Mouse (Mus musculus) intestine, embryonic 14.5 days (tissue): ENCODE measurements around the gene Sumf1. TPM values are rescaled to one million over a fixed set of nuclear protein-coding genes. Genes with fewer than 3 reads are reported as not detected.

Experiments
- ATAC-seq: fragments of 200-750 bp; cut with Nextera tagmentation; replicated peaks from 2 replicates; pipeline ENCODE4 v1.8.0; 2017; ENCODE audit warnings: low read depth, moderate number of reproducible peaks, moderate TSS enrichment, moderate library complexity; ENCODE audit not compliant: low FRiP score, low TSS enrichment
- DNase-seq: peaks from one replicate; pipeline ENCODE4 v3.0.0-alpha.2; 2018; ENCODE audit warnings: low spot score
- H3K27ac ChIP-seq: fragments of 300-500 bp; sonication (generic); 2 replicates; pipeline ENCODE4 v1.5.1; 2014; ENCODE audit warnings: low read depth, mild to moderate bottlenecking, control low read depth
- H3K27me3 ChIP-seq: fragments of 300-500 bp; sonication (generic); replicated peaks from 2 replicates; pipeline ENCODE4 v1.6.1; 2014; ENCODE audit warnings: low read length, control low read depth; ENCODE audit not compliant: control insufficient read depth, insufficient read depth
- H3K36me3 ChIP-seq: fragments of 300-500 bp; sonication (generic); 2 replicates; pipeline ENCODE4 v1.6.1; 2014; ENCODE audit warnings: low read length, control low read depth; ENCODE audit not compliant: control insufficient read depth, insufficient read depth
- H3K4me1 ChIP-seq: fragments of 300-500 bp; sonication (generic); replicated peaks from 2 replicates; pipeline ENCODE4 v1.6.1; 2014; ENCODE audit warnings: low read length, control low read depth, mixed read lengths; ENCODE audit not compliant: control insufficient read depth, insufficient read depth
- H3K4me2 ChIP-seq: fragments of 300-500 bp; sonication (generic); 2 replicates; pipeline ENCODE4 v1.6.1; 2014; ENCODE audit warnings: low read length
- H3K4me3 ChIP-seq: fragments of 300-500 bp; sonication (generic); 2 replicates; pipeline ENCODE4 v1.5.1; 2014; ENCODE audit warnings: low read depth, low read length, control low read depth, mixed read lengths
- H3K9ac ChIP-seq: fragments of 300-500 bp; sonication (generic); 2 replicates; pipeline ENCODE4 v1.6.1; 2014; ENCODE audit warnings: mild to moderate bottlenecking, low read length
- H3K9me3 ChIP-seq: fragments of 300-500 bp; sonication (generic); 2 replicates; pipeline ENCODE4 v1.6.1; 2016; ENCODE audit warnings: low read length, control low read depth; ENCODE audit not compliant: control insufficient read depth
- WGBS: fragments of 180-500 bp; shearing (Covaris S2); extraction: QIAGEN DNeasy Blood & Tissue Kit; methylation state at CpG from one replicate; pipeline ENCODE4 v1.1.7; 2014; 5-methylcytosine and 5-hydroxymethylcytosine counted together
- polyA plus RNA-seq: library from polyadenylated mRNA; unstranded; fragments of >200 nt; fragmentation: Nextera tagmentation; extraction: Ambion mirVana; gene quantifications from 2 replicates; pipeline ENCODE4 v1.2.1, GENCODE M21; 2014

Gene Sumf1
- polyA plus RNA-seq, 1 experiment from 2014 or later = 21.7 TPM

DNA sequence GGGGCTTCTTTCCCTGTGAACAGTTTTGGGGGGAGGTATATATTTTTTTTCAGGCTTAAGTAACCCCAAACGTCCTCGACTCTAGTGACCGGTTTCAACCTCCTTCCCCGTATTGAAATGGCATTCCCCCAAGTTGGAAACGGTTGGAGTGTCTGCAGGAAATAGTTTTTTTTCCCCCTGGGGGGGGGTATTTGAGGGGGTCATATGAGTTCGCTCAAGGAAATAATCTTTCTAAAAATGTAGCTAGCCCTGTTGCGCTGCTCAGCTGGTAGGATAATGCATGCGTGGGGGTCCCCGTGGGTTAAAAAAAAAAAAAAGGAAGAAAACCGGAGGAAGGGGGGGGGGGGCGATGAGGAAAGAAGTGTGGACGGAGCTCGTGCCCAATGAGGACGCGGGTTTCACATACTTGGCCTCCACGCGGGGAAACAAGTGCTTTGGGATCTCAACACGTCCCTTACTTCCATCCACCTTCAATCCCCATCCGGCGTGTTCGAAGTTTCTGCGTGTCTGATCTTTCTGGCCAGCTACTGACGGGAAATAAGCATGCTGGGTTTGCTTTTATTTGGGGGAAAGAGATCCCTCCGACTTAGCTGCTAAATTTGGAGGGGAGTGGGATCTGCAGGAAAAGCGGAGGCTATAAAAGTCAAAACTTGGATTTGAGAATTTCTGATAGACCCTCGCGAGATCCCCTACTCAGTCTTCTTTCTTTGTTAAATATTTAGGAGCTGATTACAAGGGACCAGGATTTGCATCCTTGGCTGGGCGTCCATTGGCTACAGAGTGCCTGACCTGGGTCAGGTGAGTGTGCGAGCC lies 28.3 kb upstream of the Sumf1 start:
- Histone ChIP-seq H3K9me3 (no peaks in the 10 kb centered on the region), H3K4me1 (peaks cover 21% of the 10 kb centered on the region; the same call in 1 of the 2 replicates), H3K36me3 (no peaks in the 10 kb centered on the region), H3K4me2 (peak overlapping the region; percentile 84), H3K9ac (peak overlapping the region; percentile 59), H3K27ac (no peak overlapping the region), H3K4me3 (peak overlapping the region; percentile 74), H3K27me3 (no peaks in the 10 kb centered on the region)
- ATAC-seq = peak; percentile 6; the same call in 1 of the 2 replicates
- WGBS = 2% methylated on average over 28 of the region's 29 CpGs
- DNase-seq = peak; percentile 63

DNA sequence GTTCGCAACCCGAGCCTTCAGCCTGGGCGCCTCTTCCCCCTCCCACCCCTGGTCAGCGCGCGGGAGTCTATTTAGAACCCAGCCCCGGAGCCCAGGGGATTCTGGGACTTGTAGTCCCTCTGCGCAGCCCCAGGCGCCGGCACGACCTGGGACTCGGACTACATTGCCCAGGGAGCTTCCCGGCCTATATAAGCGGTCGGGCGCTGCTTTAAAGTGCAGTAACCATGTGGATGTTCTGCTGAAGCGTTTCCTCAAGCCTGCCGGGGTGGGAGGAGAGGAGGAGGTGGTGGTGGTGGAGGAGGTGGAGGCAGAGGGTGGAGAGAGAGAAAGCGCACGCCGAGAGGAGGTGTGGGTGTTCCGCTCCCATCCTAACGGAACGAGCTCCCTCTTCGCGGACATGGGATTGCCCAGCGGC lies 27.5 kb upstream of the Sumf1 start, which contains the start of gene Itpr1:
TSS of gene Itpr1 (plus strand) at position 216 of the 415 bp plus-strand sequence.
- H3K9me3 ChIP-seq = no peaks in the 10 kb centered on the region
- peak within 1 kb of the TSS; percentile 59 for H3K9ac ChIP-seq
- H3K36me3 ChIP-seq = no peaks in the 10 kb centered on the region
- H3K4me1 ChIP-seq = peaks cover 21% of the 10 kb centered on the region; the same call in 1 of the 2 replicates
- H3K4me2 ChIP-seq = peak within 1 kb of the TSS; percentile 84
- H3K27me3 ChIP-seq = no peaks in the 10 kb centered on the region
- ATAC-seq = peak; percentile 100
- peak within 1 kb of the TSS; percentile 74 for H3K4me3 ChIP-seq
- DNase-seq = peak; percentile 95
- under 1% methylated on average over 27 of the region's 27 CpGs for WGBS
- H3K27ac ChIP-seq = peak within 1 kb of the TSS; percentile 77

- Histone ChIP-seq H3K36me3 (no peaks in the 10 kb centered on the region), H3K9me3 (no peaks in the 10 kb centered on the region)
- WGBS = 5% methylated on average over 36 of the region's 36 CpGs
These were observed 26.8 kb upstream of the Sumf1 start for GRCm38 (mm10) chr6:108211896-108212880.

GRCm38 (mm10) chr6:108206914-108207566 lies 21.7 kb upstream of the Sumf1 start:
- Histone ChIP-seq H3K4me2 (no peak overlapping the region), H3K27me3 (no peaks in the 10 kb centered on the region), H3K27ac (no peak overlapping the region), H3K4me1 (peaks cover 9% of the 10 kb centered on the region; the same call in 1 of the 2 replicates), H3K9me3 (no peaks in the 10 kb centered on the region), H3K36me3 (no peaks in the 10 kb centered on the region), H3K9ac (no peak overlapping the region), H3K4me3 (no peak overlapping the region)
- 77% methylated on average over 5 of the region's 5 CpGs for WGBS
- no peak for ATAC-seq
- DNase-seq = no peak

More at GRCm38 (mm10) chr6:108211896-108212880, 26.8 kb upstream of the Sumf1 start:
- Histone ChIP-seq H3K9ac (peak overlapping the region; percentile 56), H3K4me1 (peaks cover 21% of the 10 kb centered on the region; the same call in 1 of the 2 replicates), H3K27ac (peak overlapping the region; percentile 77), H3K4me2 (peak overlapping the region; percentile 74), H3K4me3 (peak overlapping the region; percentile 74), H3K27me3 (no peaks in the 10 kb centered on the region)
- peak; percentile 72 for DNase-seq
- peak; percentile 16; the same call in 1 of the 2 replicates for ATAC-seq

GRCm38 (mm10) chr6:108206145-108206544 lies 20.8 kb upstream of the Sumf1 start:
- no peak for ATAC-seq
- Histone ChIP-seq H3K36me3 (no peaks in the 10 kb centered on the region), H3K27ac (no peak overlapping the region), H3K9ac (no peak overlapping the region), H3K4me1 (peaks cover 2% of the 10 kb centered on the region; the same call in 1 of the 2 replicates), H3K9me3 (no peaks in the 10 kb centered on the region), H3K4me2 (no peak overlapping the region), H3K27me3 (no peaks in the 10 kb centered on the region), H3K4me3 (no peak overlapping the region)
- DNase-seq = no peak
- WGBS = 77% methylated on average over 4 of the region's 4 CpGs

GRCm38 (mm10) chr6:108204322-108204721 lies 18.9 kb upstream of the Sumf1 start:
- WGBS = 73% methylated on average over 2 of the region's 2 CpGs
- ATAC-seq = no peak
- no peak overlapping the region for H3K9ac ChIP-seq

DNA sequence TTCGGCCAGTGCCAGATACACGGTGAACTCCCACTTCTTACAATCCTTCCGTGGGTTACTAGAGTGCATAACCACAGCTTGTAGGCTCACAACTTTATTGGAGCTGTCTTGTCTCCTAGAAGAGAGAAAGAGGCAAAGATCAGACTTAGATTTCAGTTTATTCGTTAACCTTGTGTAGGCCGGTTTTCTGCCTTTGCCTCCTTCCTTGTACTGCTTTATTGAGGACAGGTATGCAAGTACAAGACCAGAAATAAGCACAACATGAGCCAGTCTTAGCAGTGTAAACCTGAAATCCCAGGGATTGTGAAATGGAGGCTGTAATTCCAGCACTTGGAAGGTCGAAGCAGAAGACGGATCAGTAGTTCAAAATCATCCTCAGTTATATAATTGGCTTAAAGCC lies 12.9 kb upstream of the Sumf1 start:
- no peak overlapping the region for H3K4me2 ChIP-seq
- H3K9ac ChIP-seq = no peak overlapping the region
- no peak overlapping the region for H3K4me3 ChIP-seq
- no peak for DNase-seq
- 88% methylated on average over 7 of the region's 7 CpGs for WGBS
- H3K9me3 ChIP-seq = no peaks in the 10 kb centered on the region
- no peak for ATAC-seq
- H3K4me1 ChIP-seq = no peaks in the 10 kb centered on the region
- no peaks in the 10 kb centered on the region for H3K27me3 ChIP-seq
- no peaks in the 10 kb centered on the region for H3K36me3 ChIP-seq
- H3K27ac ChIP-seq = no peak overlapping the region

More at GRCm38 (mm10) chr6:108204322-108204721, 18.9 kb upstream of the Sumf1 start:
- Histone ChIP-seq H3K36me3 (no peaks in the 10 kb centered on the region), H3K4me3 (no peak overlapping the region), H3K4me1 (no peaks in the 10 kb centered on the region), H3K27ac (no peak overlapping the region), H3K27me3 (no peaks in the 10 kb centered on the region), H3K4me2 (no peak overlapping the region), H3K9me3 (no peaks in the 10 kb centered on the region)
- no peak for DNase-seq

- no peaks in the 10 kb centered on the region for H3K9me3 ChIP-seq
- H3K27me3 ChIP-seq = no peaks in the 10 kb centered on the region
- no peaks in the 10 kb centered on the region for H3K36me3 ChIP-seq
- DNase-seq (no peak), ATAC-seq (no peak)
- 40% methylated on average over 4 of the region's 4 CpGs for WGBS
- H3K4me3 ChIP-seq = no peak overlapping the region
- no peak overlapping the region for H3K27ac ChIP-seq
- no peak overlapping the region for H3K4me2 ChIP-seq
- no peaks in the 10 kb centered on the region for H3K4me1 ChIP-seq
- H3K9ac ChIP-seq = no peak overlapping the region
These were observed 11.7 kb upstream of the Sumf1 start for GRCm38 (mm10) chr6:108197117-108197516.
